Mouse (Mus musculus) embryonic fibroblast, embryonic 13.5 days (primary cell): ENCODE results near the gene Zfp950. TPM values are rescaled to one million over a fixed set of nuclear protein-coding genes. Genes with fewer than 3 reads are reported as not detected.

Experiments
- H3K27ac ChIP-seq: 2 replicates; pipeline ENCODE4 v1.5.1; 2012; ENCODE audit warnings: low read length, control low read depth, inconsistent platforms; ENCODE audit not compliant: insufficient read depth
- H3K4me1 ChIP-seq: 2 replicates; pipeline ENCODE4 v1.6.1; 2011; ENCODE audit warnings: low read length; ENCODE audit not compliant: control insufficient read depth, insufficient read depth
- H3K4me3 ChIP-seq: 2 replicates; pipeline ENCODE4 v1.5.1; 2011; ENCODE audit warnings: mild to moderate bottlenecking, control low read depth, low read length; ENCODE audit not compliant: insufficient read depth
- CTCF ChIP-seq: IDR thresholded peaks from 2 replicates; pipeline ENCODE4 v1.5.1; 2011; ENCODE audit warnings: mild to moderate bottlenecking, control low read depth, low read length, moderate library complexity, borderline replicate concordance; ENCODE audit not compliant: insufficient read depth
- POLR2A ChIP-seq: IDR thresholded peaks from 2 replicates; pipeline ENCODE4 v1.6.1; 2011; ENCODE audit warnings: low read depth, mild to moderate bottlenecking, control low read depth, low read length, moderate library complexity
- polyA plus RNA-seq: library from polyadenylated mRNA; stranded (reverse); fragments of >200 nt; gene quantifications from 2 replicates; pipeline ENCODE4 v1.2.4, GENCODE M21; 2011; ENCODE audit warnings: low read depth; ENCODE audit not compliant: missing spikeins, insufficient read length

Gene Zfp950
- polyA plus RNA-seq, 1 experiment, result 39.8 TPM

DNA sequence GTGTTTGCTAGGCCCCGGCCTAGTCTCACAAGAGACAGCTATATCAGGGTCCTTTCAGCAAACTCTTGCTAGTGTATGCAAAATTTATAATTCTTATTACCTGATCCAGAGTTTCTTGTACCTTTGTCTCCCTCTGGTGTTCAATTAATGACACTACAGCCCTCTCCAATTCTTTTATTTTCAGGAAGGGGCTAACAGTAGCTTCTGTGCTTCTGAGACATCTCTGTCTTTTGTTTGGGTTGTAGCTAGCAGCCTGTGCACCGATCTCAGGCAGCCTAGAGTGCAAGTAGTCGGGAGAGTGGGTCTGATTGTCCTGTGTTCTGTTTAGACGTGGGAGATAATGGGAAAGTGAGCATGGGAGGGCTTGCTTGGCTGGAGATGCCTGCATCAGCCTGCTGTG is 42.9 kb downstream of the Zfp950 start:
- H3K27ac ChIP-seq, result no peak overlapping the region
- TF ChIP-seq CTCF, result no peak
- no peak for TF ChIP-seq POLR2A
- H3K4me1 ChIP-seq, result no peaks in the 10 kb centered on the region
- no peak overlapping the region for H3K4me3 ChIP-seq

- Histone ChIP-seq H3K27ac (no peak overlapping the region), H3K4me3 (no peak overlapping the region), H3K4me1 (no peaks in the 10 kb centered on the region)
- TF ChIP-seq POLR2A, result no peak
- no peak for TF ChIP-seq CTCF
Observed at GRCm38 (mm10) chr19:61096776-61097175, 43.9 kb downstream of the Zfp950 start.

GRCm38 (mm10) chr19:61090541-61090940 is 50.1 kb downstream of the Zfp950 start:
- Histone ChIP-seq H3K27ac (no peak overlapping the region), H3K4me1 (no peaks in the 10 kb centered on the region), H3K4me3 (no peak overlapping the region)
- no peak for TF ChIP-seq POLR2A
- no peak for TF ChIP-seq CTCF

GRCm38 (mm10) chr19:61089001-61089400 is 51.6 kb downstream of the Zfp950 start:
- Histone ChIP-seq H3K4me3 (no peak overlapping the region), H3K27ac (no peak overlapping the region), H3K4me1 (no peaks in the 10 kb centered on the region)
- no peak for TF ChIP-seq CTCF
- no peak for TF ChIP-seq POLR2A

GRCm38 (mm10) chr19:61087781-61088180 is 52.9 kb downstream of the Zfp950 start:
- Histone ChIP-seq H3K27ac (no peak overlapping the region), H3K4me1 (no peaks in the 10 kb centered on the region), H3K4me3 (no peak overlapping the region)
- TF ChIP-seq CTCF (no peak), POLR2A (no peak)

DNA sequence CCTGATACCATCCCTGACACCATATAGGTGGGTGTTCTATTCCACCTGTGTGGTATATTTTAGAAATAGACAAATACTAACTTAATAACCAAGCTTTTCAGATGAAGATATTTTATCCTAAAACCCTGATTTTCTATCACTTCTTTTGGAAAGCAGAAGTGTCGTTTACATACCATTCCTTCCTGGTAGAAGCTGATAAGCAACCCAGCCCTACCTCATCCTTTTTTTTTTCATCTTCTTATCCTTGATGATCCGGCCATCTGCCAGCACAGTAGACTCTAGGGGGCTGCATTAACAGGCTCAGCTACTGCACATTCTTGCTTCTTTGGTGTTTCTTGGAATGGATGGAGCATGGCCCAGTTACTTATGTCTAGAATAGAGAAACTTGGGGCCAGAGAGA is 55.4 kb downstream of the Zfp950 start:
- H3K27ac ChIP-seq, result no peak overlapping the region
- no peaks in the 10 kb centered on the region for H3K4me1 ChIP-seq
- TF ChIP-seq POLR2A, result no peak
- TF ChIP-seq CTCF, result no peak
- H3K4me3 ChIP-seq, result no peak overlapping the region

DNA sequence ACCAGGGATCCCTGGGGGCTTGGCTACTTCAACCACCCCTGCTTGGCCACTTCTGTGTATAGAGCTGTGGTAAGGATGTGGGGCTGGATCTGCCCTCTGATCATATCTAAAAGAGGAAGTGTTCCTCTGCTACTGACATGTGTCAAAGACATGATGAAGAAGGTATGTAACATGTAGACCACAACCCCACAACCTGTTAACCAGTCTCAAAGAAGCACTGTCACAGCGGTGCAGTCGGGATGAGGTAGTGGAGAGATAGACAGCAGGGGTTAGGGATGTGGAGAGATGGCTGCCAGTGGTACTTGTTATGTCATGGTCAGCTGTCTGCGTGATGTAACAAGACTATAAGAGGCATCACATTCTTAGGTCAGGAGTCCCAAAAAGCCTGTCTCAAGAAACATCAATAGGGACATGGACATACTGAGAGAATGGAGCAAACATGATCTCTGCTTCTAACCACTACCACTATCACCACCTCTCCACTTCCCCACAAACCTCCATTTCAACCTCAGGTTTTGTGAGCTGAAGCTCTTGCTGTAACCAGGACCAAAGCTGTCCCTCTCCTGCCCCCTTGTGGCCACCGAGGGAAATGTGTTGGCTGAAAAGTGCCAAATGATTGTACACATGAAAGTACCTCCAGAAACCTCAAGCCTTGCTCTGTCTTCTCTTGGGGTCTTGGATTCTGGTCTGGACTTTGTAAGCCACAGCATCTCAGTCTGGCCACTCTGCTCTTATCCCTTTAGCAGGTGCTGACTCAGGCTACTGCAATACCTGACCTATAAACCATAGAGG is 56.3 kb downstream of the Zfp950 start:
- H3K27ac ChIP-seq, result no peak overlapping the region
- TF ChIP-seq CTCF (peak; percentile 89), POLR2A (no peak)
- H3K4me3 ChIP-seq, result no peak overlapping the region

GRCm38 (mm10) chr19:61083006-61083405 is 57.6 kb downstream of the Zfp950 start:
- H3K27ac ChIP-seq, result no peak overlapping the region
- H3K4me3 ChIP-seq, result no peak overlapping the region
- H3K4me1 ChIP-seq, result peaks cover 3% of the 10 kb centered on the region; the same call in 1 of the 2 replicates
- TF ChIP-seq CTCF (no peak), POLR2A (no peak)

More for the DNA sequence above, 56.3 kb downstream of the Zfp950 start:
- peaks cover 3% of the 10 kb centered on the region; the same call in 1 of the 2 replicates for H3K4me1 ChIP-seq

DNA sequence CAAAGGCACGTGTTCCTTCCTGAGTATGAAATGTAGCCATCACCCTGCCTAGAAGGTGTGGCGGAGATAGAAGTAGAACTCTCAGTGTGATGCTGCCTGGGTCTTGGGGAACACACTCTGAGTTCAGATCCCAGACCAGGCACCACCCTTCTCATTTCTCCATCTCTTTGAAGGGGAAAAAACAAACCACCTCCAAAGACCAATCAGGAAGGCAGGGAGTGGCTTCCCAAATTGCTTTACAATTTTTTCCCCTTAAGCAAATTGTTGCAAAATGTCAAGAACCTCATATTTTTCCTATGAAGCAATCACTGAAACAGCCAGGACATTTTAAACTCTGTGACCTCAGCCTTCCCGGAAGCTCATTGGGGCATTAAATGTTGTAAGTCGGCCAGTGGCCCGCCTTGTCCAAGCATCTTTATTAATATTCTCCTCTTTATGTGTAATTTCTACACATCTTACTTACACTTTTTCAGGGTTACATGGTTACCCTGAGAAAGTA is 60.3 kb downstream of the Zfp950 start:
- TF ChIP-seq CTCF (no peak), POLR2A (no peak)
- no peak overlapping the region for H3K4me3 ChIP-seq
- peak overlapping the region; percentile 19; the same call in 1 of the 2 replicates for H3K27ac ChIP-seq
- H3K4me1 ChIP-seq, result peaks cover 3% of the 10 kb centered on the region; the same call in 1 of the 2 replicates

GRCm38 (mm10) chr19:61078622-61079021 is 62.0 kb downstream of the Zfp950 start:
- H3K4me1 ChIP-seq, result peaks cover 3% of the 10 kb centered on the region; the same call in 1 of the 2 replicates
- H3K4me3 ChIP-seq, result no peak overlapping the region
- TF ChIP-seq CTCF (no peak), POLR2A (no peak)
- no peak overlapping the region for H3K27ac ChIP-seq
